21 mouse cellular contexts compared by ENCODE assay signal in genomic region chr13:63748788-63749187, GRCm38 (mm10).
"Had no signal": no experiment of that assay in that cellular context is flagged by ENCODE, and none has a peak within 500 bp of the region (broad histone marks: within the 10 kb centered on the region; RNA-seq: fewer than 3 reads in every experiment).

No protein-coding gene starts in this region.

- DNase-seq: kidney, adult 8-10 months; kidney, postnatal 10 days; kidney, postnatal 36 days; left cerebral cortex, postnatal 4 days; liver, postnatal 0 days; lung, embryonic 14.5 days; retina, postnatal 1 day; right cerebral cortex, postnatal 25 days; spleen, adult 18-20 months; thymus, postnatal 4 days had no signal

- H3K4me1 ChIP-seq: kidney, embryonic 15.5 days; limb, embryonic 12.5 days; limb, embryonic 15.5 days; megakaryocyte, embryonic 14.5 days; midbrain, embryonic 10.5 days; midbrain, embryonic 13.5 days; neural tube, embryonic 13.5 days; stomach, embryonic 15.5 days had no signal

- H3K27ac ChIP-seq: kidney, embryonic 15.5 days; limb, embryonic 12.5 days; limb, embryonic 15.5 days; liver, embryonic 14.5 days; macrophage; midbrain, embryonic 10.5 days; midbrain, embryonic 13.5 days; neural tube, embryonic 13.5 days; stomach, embryonic 15.5 days had no signal

- H3K4me3 ChIP-seq: kidney, embryonic 15.5 days; limb, embryonic 12.5 days; limb, embryonic 15.5 days; megakaryocyte, embryonic 14.5 days; midbrain, embryonic 10.5 days; midbrain, embryonic 13.5 days; myocyte; neural tube, embryonic 13.5 days; stomach, embryonic 15.5 days had no signal
